Mouse (Mus musculus) kidney, embryonic 16.5 days (tissue): ENCODE data around the gene Slc9b1. TPM values are rescaled to one million over a fixed set of nuclear protein-coding genes. Genes with fewer than 3 reads are reported as not detected.

Experiments used
- ATAC-seq: fragments of 200-750 bp; cut with Nextera tagmentation; 2 replicates; pipeline ENCODE4 v1.8.0; 2017; ENCODE audit warnings: moderate TSS enrichment; ENCODE audit not compliant: low FRiP score, low TSS enrichment
- H3K27ac ChIP-seq: fragments of 300-500 bp; sonication (generic); 2 replicates; pipeline ENCODE4 v1.5.1; 2014; ENCODE audit warnings: low read length
- H3K27me3 ChIP-seq: fragments of 300-500 bp; sonication (generic); 2 replicates; pipeline ENCODE4 v1.6.1; 2014; ENCODE audit warnings: low read length, control low read depth, mixed read lengths; ENCODE audit not compliant: insufficient read depth
- H3K36me3 ChIP-seq: fragments of 300-500 bp; sonication (generic); 2 replicates; pipeline ENCODE4 v1.6.1; 2014; ENCODE audit warnings: low read length, control low read depth, mixed read lengths; ENCODE audit not compliant: insufficient read depth
- H3K4me1 ChIP-seq: fragments of 300-500 bp; sonication (generic); 2 replicates; pipeline ENCODE4 v1.6.1; 2014; ENCODE audit warnings: low read length, control low read depth, mixed read lengths; ENCODE audit not compliant: insufficient read depth
- H3K4me2 ChIP-seq: fragments of 300-500 bp; sonication (generic); replicated peaks from 2 replicates; pipeline ENCODE4 v1.6.1; 2014; ENCODE audit warnings: low read depth, low read length
- H3K4me3 ChIP-seq: fragments of 300-500 bp; sonication (generic); 2 replicates; pipeline ENCODE4 v1.5.1; 2014; ENCODE audit warnings: mild to moderate bottlenecking, low read length
- H3K9ac ChIP-seq: fragments of 300-500 bp; sonication (generic); replicated peaks from 2 replicates; pipeline ENCODE4 v1.6.1; 2014; ENCODE audit warnings: low read length
- H3K9me3 ChIP-seq: fragments of 300-500 bp; sonication (generic); 2 replicates; pipeline ENCODE4 v1.6.1; 2016; ENCODE audit warnings: low read length, control low read depth
- WGBS: fragments of 180-500 bp; shearing (Covaris S2); extraction: QIAGEN DNeasy Blood & Tissue Kit; methylation state at CpG from one replicate; pipeline ENCODE4 v1.1.7; 2014; 5-methylcytosine and 5-hydroxymethylcytosine counted together
- polyA plus RNA-seq: library from polyadenylated mRNA; unstranded; fragments of >200 nt; fragmentation: Nextera tagmentation; extraction: Ambion mirVana; gene quantifications from 2 replicates; pipeline ENCODE4 v1.2.1, GENCODE M21; 2015

The Slc9b1 gene
- polyA plus RNA-seq, 1 experiment from 2014 or later, result 0.44 TPM

- Histone ChIP-seq H3K4me1 (no peaks in the 10 kb centered on the region), H3K27ac (no peak overlapping the region), H3K4me2 (no peak overlapping the region), H3K27me3 (no peaks in the 10 kb centered on the region), H3K9me3 (no peaks in the 10 kb centered on the region), H3K36me3 (peaks cover 10% of the 10 kb centered on the region; the same call in 1 of the 2 replicates), H3K9ac (no peak overlapping the region), H3K4me3 (no peak overlapping the region)
- 82% methylated on average over 5 of the region's 5 CpGs for WGBS
- no peak for ATAC-seq
Observed at GRCm38 (mm10) chr3:135403856-135404255, 56.0 kb downstream of the Slc9b1 start.

- H3K4me2 ChIP-seq, result no peak overlapping the region
- no peak overlapping the region for H3K4me3 ChIP-seq
- H3K27ac ChIP-seq, result no peak overlapping the region
- no peaks in the 10 kb centered on the region for H3K4me1 ChIP-seq
- H3K27me3 ChIP-seq, result no peaks in the 10 kb centered on the region
- peaks cover 14% of the 10 kb centered on the region for H3K36me3 ChIP-seq
- H3K9me3 ChIP-seq, result peaks cover 3% of the 10 kb centered on the region; the same call in 1 of the 2 replicates
- WGBS, result 81% methylated on average over 4 of the region's 4 CpGs
- ATAC-seq, result no peak
- no peak overlapping the region for H3K9ac ChIP-seq
Observed at GRCm38 (mm10) chr3:135404599-135404998, 56.8 kb downstream of the Slc9b1 start.

- 86% methylated on average over 9 of the region's 9 CpGs for WGBS
- no peaks in the 10 kb centered on the region for H3K27me3 ChIP-seq
- no peak overlapping the region for H3K4me2 ChIP-seq
- H3K4me3 ChIP-seq, result no peak overlapping the region
- H3K27ac ChIP-seq, result no peak overlapping the region
- H3K4me1 ChIP-seq, result no peaks in the 10 kb centered on the region
- ATAC-seq, result no peak
- H3K36me3 ChIP-seq, result peaks cover 23% of the 10 kb centered on the region
- peaks cover 4% of the 10 kb centered on the region; the same call in 1 of the 2 replicates for H3K9me3 ChIP-seq
- H3K9ac ChIP-seq, result no peak overlapping the region
Observed at GRCm38 (mm10) chr3:135407351-135407750, 59.5 kb downstream of the Slc9b1 start.

- no peak for ATAC-seq
- H3K4me2 ChIP-seq, result no peak overlapping the region
Observed at GRCm38 (mm10) chr3:135409219-135409618, 61.4 kb downstream of the Slc9b1 start.

GRCm38 (mm10) chr3:135411056-135411455 lies 63.2 kb downstream of the Slc9b1 start:
- WGBS, result 93% methylated on average over 12 of the region's 12 CpGs
- no peak overlapping the region for H3K4me2 ChIP-seq
- peaks cover 4% of the 10 kb centered on the region; the same call in 1 of the 2 replicates for H3K9me3 ChIP-seq
- H3K27me3 ChIP-seq, result no peaks in the 10 kb centered on the region
- no peak overlapping the region for H3K9ac ChIP-seq
- H3K4me3 ChIP-seq, result no peak overlapping the region
- peaks cover 20% of the 10 kb centered on the region for H3K36me3 ChIP-seq
- ATAC-seq, result no peak
- H3K27ac ChIP-seq, result no peak overlapping the region
- H3K4me1 ChIP-seq, result no peaks in the 10 kb centered on the region; the same call in 1 of the 2 replicates

More at GRCm38 (mm10) chr3:135409219-135409618, 61.4 kb downstream of the Slc9b1 start:
- no peaks in the 10 kb centered on the region for H3K27me3 ChIP-seq
- 94% methylated on average over 5 of the region's 5 CpGs for WGBS
- H3K9me3 ChIP-seq, result peaks cover 4% of the 10 kb centered on the region; the same call in 1 of the 2 replicates
- H3K36me3 ChIP-seq, result peaks cover 23% of the 10 kb centered on the region
- no peak overlapping the region for H3K4me3 ChIP-seq
- no peak overlapping the region for H3K9ac ChIP-seq
- H3K27ac ChIP-seq, result no peak overlapping the region
- H3K4me1 ChIP-seq, result no peaks in the 10 kb centered on the region; the same call in 1 of the 2 replicates

- H3K27me3 ChIP-seq, result no peaks in the 10 kb centered on the region
- no peak overlapping the region for H3K27ac ChIP-seq
- 83% methylated on average over 9 of the region's 9 CpGs for WGBS
- H3K9ac ChIP-seq, result no peak overlapping the region
- peaks cover 19% of the 10 kb centered on the region for H3K36me3 ChIP-seq
- no peak for ATAC-seq
- H3K4me2 ChIP-seq, result no peak overlapping the region
- no peak overlapping the region for H3K4me3 ChIP-seq
- H3K4me1 ChIP-seq, result no peaks in the 10 kb centered on the region; the same call in 1 of the 2 replicates
- H3K9me3 ChIP-seq, result peaks cover 4% of the 10 kb centered on the region; the same call in 1 of the 2 replicates
Observed at GRCm38 (mm10) chr3:135411824-135412223, 64.0 kb downstream of the Slc9b1 start.

GRCm38 (mm10) chr3:135417245-135417644 lies 69.4 kb downstream of the Slc9b1 start:
- Histone ChIP-seq H3K27ac (no peak overlapping the region), H3K9ac (no peak overlapping the region), H3K27me3 (no peaks in the 10 kb centered on the region), H3K9me3 (no peaks in the 10 kb centered on the region), H3K4me1 (peaks cover 7% of the 10 kb centered on the region), H3K4me2 (no peak overlapping the region), H3K36me3 (no peaks in the 10 kb centered on the region), H3K4me3 (no peak overlapping the region)
- ATAC-seq, result no peak
- WGBS, result 80% methylated on average over 3 of the region's 3 CpGs

- H3K9me3 ChIP-seq, result no peaks in the 10 kb centered on the region
- H3K27me3 ChIP-seq, result no peaks in the 10 kb centered on the region
- no peaks in the 10 kb centered on the region for H3K36me3 ChIP-seq
- no peak overlapping the region for H3K4me2 ChIP-seq
- no peak overlapping the region for H3K4me3 ChIP-seq
- 86% methylated on average over 3 of the region's 3 CpGs for WGBS
- no peak overlapping the region for H3K27ac ChIP-seq
- no peak overlapping the region for H3K9ac ChIP-seq
- peaks cover 8% of the 10 kb centered on the region for H3K4me1 ChIP-seq
- ATAC-seq, result no peak
Observed at GRCm38 (mm10) chr3:135417799-135418198, 70.0 kb downstream of the Slc9b1 start.

GRCm38 (mm10) chr3:135420542-135421309 lies 72.9 kb downstream of the Slc9b1 start:
- Histone ChIP-seq H3K27ac (no peak overlapping the region), H3K4me2 (no peak overlapping the region), H3K9me3 (no peaks in the 10 kb centered on the region), H3K4me1 (peaks cover 15% of the 10 kb centered on the region), H3K27me3 (no peaks in the 10 kb centered on the region), H3K36me3 (no peaks in the 10 kb centered on the region), H3K4me3 (no peak overlapping the region), H3K9ac (no peak overlapping the region)
- no peak for ATAC-seq
- WGBS, result 86% methylated on average over 9 of the region's 9 CpGs

GRCm38 (mm10) chr3:135421310-135421594 lies 73.4 kb downstream of the Slc9b1 start:
- Histone ChIP-seq H3K27ac (no peak overlapping the region), H3K4me1 (peaks cover 15% of the 10 kb centered on the region), H3K27me3 (no peaks in the 10 kb centered on the region), H3K9me3 (no peaks in the 10 kb centered on the region), H3K4me3 (no peak overlapping the region), H3K36me3 (no peaks in the 10 kb centered on the region), H3K9ac (no peak overlapping the region), H3K4me2 (no peak overlapping the region)
- no peak for ATAC-seq
